Mouse (Mus musculus) liver, postnatal 0 days (tissue): Measurements from ENCODE around the gene Ip6k1.

Experiments used
- CTCF ChIP-seq: sonication (generic); IDR thresholded peaks from 2 replicates; pipeline ENCODE4 v1.5.1; 2016; ENCODE audit warnings: antibody characterized with exemption, low read depth
- EP300 ChIP-seq: IDR thresholded peaks from 2 replicates; pipeline ENCODE4 v1.6.1; 2016; ENCODE audit warnings: antibody characterized with exemption, low read depth, mild to moderate bottlenecking

DNA sequence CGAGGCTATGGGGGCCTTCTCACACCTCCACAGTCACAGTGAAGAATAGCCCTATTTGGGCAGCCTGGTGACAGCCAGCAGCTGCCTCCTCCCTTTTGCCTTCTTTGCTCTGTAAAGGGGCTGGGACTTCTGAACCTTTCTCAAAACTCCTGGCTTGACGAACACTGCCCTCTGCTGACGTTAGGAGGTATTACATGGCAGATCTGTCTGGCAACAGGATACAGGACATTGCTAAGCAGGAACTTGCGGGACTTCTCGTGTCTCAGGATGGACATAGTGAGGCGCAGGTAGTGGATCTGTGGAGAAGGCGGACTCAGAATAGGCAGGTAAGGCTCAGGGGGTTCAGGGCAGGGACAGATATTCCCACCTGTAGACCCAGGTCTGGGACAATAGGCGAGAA lies 65.6 kb downstream of the Ip6k1 start:
- TF ChIP-seq CTCF (peak; percentile 99), EP300 (no peak)
